Mouse (Mus musculus): ENCODE data around the gene Zfp618. TPM values are rescaled to one million over a fixed set of nuclear protein-coding genes. Genes with fewer than 3 reads are reported as not detected.

The Zfp618 gene
- polyA plus RNA-seq, 1 experiment from 2014 or later = 18.4 TPM

- no peaks in the 10 kb centered on the region for H3K27me3 ChIP-seq (replicated peaks; ENCODE audit: control insufficient read depth, insufficient read depth, low read length)
- H3K27ac ChIP-seq (ENCODE audit: low read length) = no peak overlapping the region
- no peak for ATAC-seq
- H3K4me1 ChIP-seq (replicated peaks; ENCODE audit: control insufficient read depth, insufficient read depth, low read length) = peaks cover 6% of the 10 kb centered on the region
- H3K36me3 ChIP-seq (ENCODE audit: control insufficient read depth, insufficient read depth) = no peaks in the 10 kb centered on the region
- H3K9me3 ChIP-seq (ENCODE audit: control insufficient read depth, low read length) = no peaks in the 10 kb centered on the region
- 97% methylated on average over 6 of the region's 6 CpGs for WGBS
- no peak overlapping the region for H3K9ac ChIP-seq (replicated peaks; ENCODE audit: low read depth, low read length)
- H3K4me2 ChIP-seq (ENCODE audit: low read length) = no peak overlapping the region
- no peak overlapping the region for H3K4me3 ChIP-seq (replicated peaks; ENCODE audit: low read length)
These were observed 96.0 kb downstream of the Zfp618 start for GRCm38 (mm10) chr4:63061411-63061810.

DNA sequence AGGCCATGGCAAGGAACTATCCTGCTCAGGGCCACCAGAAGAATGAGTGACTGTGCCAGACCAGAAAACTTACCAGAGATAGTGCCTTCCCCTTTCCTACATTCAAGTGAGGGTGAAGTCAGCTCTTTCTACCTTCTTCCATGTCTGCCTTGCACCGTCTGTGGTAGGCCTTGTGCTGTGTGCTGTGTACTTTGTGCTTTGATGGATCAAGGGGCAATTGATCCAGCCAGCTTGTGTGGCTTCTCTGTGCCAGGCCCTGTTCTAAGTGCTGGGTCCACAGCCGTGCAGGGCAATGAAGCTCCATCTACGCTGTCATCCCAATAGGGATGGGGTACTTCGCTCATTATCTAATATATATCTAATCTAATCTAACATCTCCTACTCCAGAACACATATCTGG is 98.0 kb downstream of the Zfp618 start:
- Histone ChIP-seq H3K4me3 (replicated peaks; ENCODE audit: low read length) (no peak overlapping the region), H3K4me2 (ENCODE audit: low read length) (no peak overlapping the region), H3K9ac (replicated peaks; ENCODE audit: low read depth, low read length) (no peak overlapping the region), H3K27me3 (replicated peaks; ENCODE audit: control insufficient read depth, insufficient read depth, low read length) (no peaks in the 10 kb centered on the region), H3K27ac (ENCODE audit: low read length) (no peak overlapping the region), H3K9me3 (ENCODE audit: control insufficient read depth, low read length) (no peaks in the 10 kb centered on the region), H3K4me1 (replicated peaks; ENCODE audit: control insufficient read depth, insufficient read depth, low read length) (peaks cover 3% of the 10 kb centered on the region; the same call in 1 of the 2 replicates), H3K36me3 (ENCODE audit: control insufficient read depth, insufficient read depth) (no peaks in the 10 kb centered on the region)
- ATAC-seq = no peak
- WGBS = 98% methylated on average over 4 of the region's 4 CpGs

DNA sequence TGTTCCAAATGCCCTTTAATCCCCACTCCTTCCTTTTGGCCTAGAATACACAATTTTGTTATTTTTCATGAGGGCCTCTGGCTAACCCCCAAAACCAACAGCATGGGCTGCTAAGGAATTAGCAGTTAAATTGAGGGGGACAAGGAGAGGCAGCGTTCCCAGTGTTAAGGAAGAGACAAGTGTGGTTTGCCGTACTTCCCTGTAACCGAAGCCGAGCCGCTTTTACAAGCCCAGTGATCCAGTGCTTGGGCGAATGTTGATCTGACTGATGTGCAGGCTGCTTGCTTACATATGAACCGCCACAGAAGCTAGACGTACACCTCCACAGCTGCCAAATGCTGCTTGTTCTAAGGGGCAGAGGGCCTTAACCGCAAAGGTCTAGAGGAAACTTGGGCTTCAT is 99.5 kb downstream of the Zfp618 start:
- H3K9ac ChIP-seq (replicated peaks; ENCODE audit: low read depth, low read length) = no peak overlapping the region
- H3K27ac ChIP-seq (ENCODE audit: low read length) = no peak overlapping the region
- no peak for ATAC-seq
- peaks cover 3% of the 10 kb centered on the region; the same call in 1 of the 2 replicates for H3K4me1 ChIP-seq (replicated peaks; ENCODE audit: control insufficient read depth, insufficient read depth, low read length)
- WGBS = 92% methylated on average over 9 of the region's 9 CpGs
- no peaks in the 10 kb centered on the region for H3K36me3 ChIP-seq (ENCODE audit: control insufficient read depth, insufficient read depth)
- H3K4me3 ChIP-seq (replicated peaks; ENCODE audit: low read length) = no peak overlapping the region
- H3K9me3 ChIP-seq (ENCODE audit: control insufficient read depth, low read length) = no peaks in the 10 kb centered on the region
- H3K4me2 ChIP-seq (ENCODE audit: low read length) = no peak overlapping the region
- H3K27me3 ChIP-seq (replicated peaks; ENCODE audit: control insufficient read depth, insufficient read depth, low read length) = no peaks in the 10 kb centered on the region

DNA sequence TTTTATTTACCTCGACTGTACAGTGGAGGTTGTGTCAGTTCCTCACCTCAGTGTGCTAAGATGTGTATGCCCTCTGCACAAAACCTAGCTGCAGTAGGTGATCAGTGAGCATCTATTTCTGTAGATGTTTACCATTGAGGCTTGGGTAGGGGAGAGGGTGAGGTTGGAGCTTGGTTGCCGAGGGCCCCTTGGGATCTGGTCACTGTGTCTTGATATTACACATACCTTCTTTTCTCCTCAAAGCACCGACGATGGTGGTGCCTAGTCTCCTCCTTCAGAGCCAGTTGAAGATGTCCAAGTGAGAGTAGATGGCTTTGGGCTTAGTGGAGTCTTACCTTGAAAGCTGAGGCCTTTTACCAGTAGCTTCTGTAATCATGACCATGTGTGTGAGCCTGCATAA is 101.4 kb downstream of the Zfp618 start:
- no peaks in the 10 kb centered on the region for H3K36me3 ChIP-seq (ENCODE audit: control insufficient read depth, insufficient read depth)
- ATAC-seq = no peak
- H3K9me3 ChIP-seq (ENCODE audit: control insufficient read depth, low read length) = no peaks in the 10 kb centered on the region
- H3K27me3 ChIP-seq (replicated peaks; ENCODE audit: control insufficient read depth, insufficient read depth, low read length) = no peaks in the 10 kb centered on the region
- H3K4me1 ChIP-seq (replicated peaks; ENCODE audit: control insufficient read depth, insufficient read depth, low read length) = no peaks in the 10 kb centered on the region
- no peak overlapping the region for H3K4me2 ChIP-seq (ENCODE audit: low read length)
- no peak overlapping the region for H3K4me3 ChIP-seq (replicated peaks; ENCODE audit: low read length)
- H3K9ac ChIP-seq (replicated peaks; ENCODE audit: low read depth, low read length) = no peak overlapping the region
- WGBS = 93% methylated on average over 4 of the region's 4 CpGs
- no peak overlapping the region for H3K27ac ChIP-seq (ENCODE audit: low read length)

DNA sequence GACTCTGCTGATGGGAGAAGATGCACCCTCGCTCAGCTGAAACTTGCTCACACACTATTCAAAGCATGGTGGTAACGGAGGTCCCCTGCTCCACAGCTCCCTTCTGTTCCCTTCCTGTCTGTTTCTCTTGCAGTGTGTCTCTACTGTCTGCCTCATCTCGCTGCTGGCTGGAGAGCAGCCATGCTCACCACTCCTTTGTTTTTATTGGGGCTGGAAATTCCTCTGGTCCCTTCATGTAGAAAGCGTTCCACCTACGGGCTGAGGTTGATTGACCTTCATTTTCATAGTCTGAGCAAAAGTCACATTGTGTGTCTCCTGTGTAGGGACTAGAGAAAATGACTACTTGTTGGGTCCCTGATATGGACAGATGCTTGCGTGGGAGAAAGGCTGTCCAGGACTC is 102.4 kb downstream of the Zfp618 start:
- Histone ChIP-seq H3K27ac (ENCODE audit: low read length) (no peak overlapping the region), H3K9ac (replicated peaks; ENCODE audit: low read depth, low read length) (no peak overlapping the region), H3K9me3 (ENCODE audit: control insufficient read depth, low read length) (no peaks in the 10 kb centered on the region), H3K4me2 (ENCODE audit: low read length) (no peak overlapping the region), H3K36me3 (ENCODE audit: control insufficient read depth, insufficient read depth) (no peaks in the 10 kb centered on the region), H3K4me1 (replicated peaks; ENCODE audit: control insufficient read depth, insufficient read depth, low read length) (no peaks in the 10 kb centered on the region), H3K27me3 (replicated peaks; ENCODE audit: control insufficient read depth, insufficient read depth, low read length) (no peaks in the 10 kb centered on the region), H3K4me3 (replicated peaks; ENCODE audit: low read length) (no peak overlapping the region)
- 84% methylated on average over 6 of the region's 6 CpGs for WGBS
- ATAC-seq = no peak

GRCm38 (mm10) chr4:63068499-63069175 is 103.3 kb downstream of the Zfp618 start:
- Histone ChIP-seq H3K4me2 (ENCODE audit: low read length) (no peak overlapping the region), H3K36me3 (ENCODE audit: control insufficient read depth, insufficient read depth) (no peaks in the 10 kb centered on the region), H3K4me3 (replicated peaks; ENCODE audit: low read length) (no peak overlapping the region), H3K4me1 (replicated peaks; ENCODE audit: control insufficient read depth, insufficient read depth, low read length) (no peaks in the 10 kb centered on the region), H3K9ac (replicated peaks; ENCODE audit: low read depth, low read length) (no peak overlapping the region), H3K27me3 (replicated peaks; ENCODE audit: control insufficient read depth, insufficient read depth, low read length) (no peaks in the 10 kb centered on the region), H3K9me3 (ENCODE audit: control insufficient read depth, low read length) (no peaks in the 10 kb centered on the region), H3K27ac (ENCODE audit: low read length) (no peak overlapping the region)
- 92% methylated on average over 12 of the region's 12 CpGs for WGBS
- ATAC-seq = 0 out of 2 replicates have a peak, but pooled peaks have one; percentile 26

- no peak for ATAC-seq
- H3K27me3 ChIP-seq (replicated peaks; ENCODE audit: control insufficient read depth, insufficient read depth, low read length) = no peaks in the 10 kb centered on the region
These were observed 106.3 kb downstream of the Zfp618 start for GRCm38 (mm10) chr4:63071413-63072260.

GRCm38 (mm10) chr4:63073139-63073538 is 107.8 kb downstream of the Zfp618 start:
- no peak overlapping the region for H3K9ac ChIP-seq (replicated peaks; ENCODE audit: low read depth, low read length)
- H3K4me1 ChIP-seq (replicated peaks; ENCODE audit: control insufficient read depth, insufficient read depth, low read length) = no peaks in the 10 kb centered on the region
- no peak overlapping the region for H3K27ac ChIP-seq (ENCODE audit: low read length)
- WGBS = 92% methylated on average over 2 of the region's 2 CpGs
- H3K36me3 ChIP-seq (ENCODE audit: control insufficient read depth, insufficient read depth) = peaks cover 3% of the 10 kb centered on the region; the same call in 1 of the 2 replicates
- H3K4me2 ChIP-seq (ENCODE audit: low read length) = no peak overlapping the region
- H3K4me3 ChIP-seq (replicated peaks; ENCODE audit: low read length) = no peak overlapping the region
- no peak for ATAC-seq
- H3K27me3 ChIP-seq (replicated peaks; ENCODE audit: control insufficient read depth, insufficient read depth, low read length) = no peaks in the 10 kb centered on the region
- 0 out of 2 replicates have a peak, but pooled peaks cover 2% of the 10 kb centered on the region for H3K9me3 ChIP-seq (ENCODE audit: control insufficient read depth, low read length)

More at GRCm38 (mm10) chr4:63071413-63072260, 106.3 kb downstream of the Zfp618 start:
- no peaks in the 10 kb centered on the region for H3K9me3 ChIP-seq (ENCODE audit: control insufficient read depth, low read length)
- no peak overlapping the region for H3K4me3 ChIP-seq (replicated peaks; ENCODE audit: low read length)
- WGBS = 89% methylated on average over 15 of the region's 15 CpGs
- no peak overlapping the region for H3K27ac ChIP-seq (ENCODE audit: low read length)
- no peak overlapping the region for H3K4me2 ChIP-seq (ENCODE audit: low read length)
- no peaks in the 10 kb centered on the region for H3K36me3 ChIP-seq (ENCODE audit: control insufficient read depth, insufficient read depth)
- H3K4me1 ChIP-seq (replicated peaks; ENCODE audit: control insufficient read depth, insufficient read depth, low read length) = no peaks in the 10 kb centered on the region
- no peak overlapping the region for H3K9ac ChIP-seq (replicated peaks; ENCODE audit: low read depth, low read length)

GRCm38 (mm10) chr4:63079159-63079558 is 113.8 kb downstream of the Zfp618 start:
- H3K9me3 ChIP-seq (ENCODE audit: control insufficient read depth, low read length) = 0 out of 2 replicates have a peak, but pooled peaks cover 2% of the 10 kb centered on the region
- H3K4me1 ChIP-seq (replicated peaks; ENCODE audit: control insufficient read depth, insufficient read depth, low read length) = peaks cover 8% of the 10 kb centered on the region
- WGBS = 64% methylated on average over 7 of the region's 7 CpGs
- H3K9ac ChIP-seq (replicated peaks; ENCODE audit: low read depth, low read length) = no peak overlapping the region
- H3K4me2 ChIP-seq (ENCODE audit: low read length) = no peak overlapping the region
- peak; percentile 55; the same call in 1 of the 2 replicates for ATAC-seq
- peaks cover 3% of the 10 kb centered on the region; the same call in 1 of the 2 replicates for H3K36me3 ChIP-seq (ENCODE audit: control insufficient read depth, insufficient read depth)
- H3K27me3 ChIP-seq (replicated peaks; ENCODE audit: control insufficient read depth, insufficient read depth, low read length) = no peaks in the 10 kb centered on the region
- H3K4me3 ChIP-seq (replicated peaks; ENCODE audit: low read length) = no peak overlapping the region
- no peak overlapping the region for H3K27ac ChIP-seq (ENCODE audit: low read length)

Measured in forebrain, embryonic 16.5 days (tissue).